Mouse (Mus musculus) heart, adult 9 months (tissue): ENCODE results near the gene Eipr1.

Experiments
- DNase-seq, 2 experiments: peaks; one replicate each; pipeline ENCODE4 v3.0.0; 2022; ENCODE audit warnings: low spot score in 2 of 2

Eipr1 gene

DNA sequence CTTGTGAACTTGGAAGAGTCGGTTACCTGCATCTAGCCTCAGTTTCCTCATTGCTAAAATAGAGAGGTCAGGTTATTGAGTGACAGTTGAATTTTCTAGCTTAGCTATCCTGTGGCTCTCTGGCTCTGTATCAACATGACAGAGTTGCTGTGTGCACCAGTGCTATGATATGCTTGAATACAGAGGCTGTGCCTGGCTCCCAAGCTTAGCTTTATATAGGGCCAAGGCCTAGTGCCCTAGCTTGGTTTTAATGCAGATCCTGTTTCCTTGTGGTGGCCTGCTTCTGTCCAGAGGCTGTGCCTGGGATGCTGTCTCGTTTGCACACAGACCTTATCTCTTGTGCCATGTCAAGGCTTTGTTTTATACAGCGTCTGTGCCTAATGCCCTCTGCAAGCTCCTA is 66.3 kb downstream of the Eipr1 start:
- no peak for DNase-seq

DNA sequence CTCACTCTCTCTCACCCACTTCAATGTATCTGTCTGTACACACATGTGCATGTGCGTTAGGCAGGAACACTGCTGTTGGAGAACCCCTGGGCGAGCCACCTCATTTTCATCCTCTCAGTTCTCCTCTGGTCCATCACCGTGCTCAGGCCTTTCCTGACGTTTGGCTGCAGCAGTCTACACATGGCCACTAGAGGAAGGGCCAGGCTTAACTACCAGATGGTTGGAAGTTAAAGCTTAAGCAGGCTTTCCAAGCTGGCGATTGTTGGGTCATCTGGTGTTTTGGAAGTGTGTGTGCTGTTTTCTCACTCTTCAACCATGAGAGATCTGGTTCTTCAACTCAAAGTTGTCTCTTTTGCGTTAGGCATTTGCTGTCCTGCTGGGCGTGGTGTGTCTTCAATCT is 71.9 kb downstream of the Eipr1 start:
- no peak for DNase-seq

GRCm38 (mm10) chr12:28829502-28829901 is 77.9 kb downstream of the Eipr1 start:
- no peak for DNase-seq

GRCm38 (mm10) chr12:28830471-28830870 is 78.9 kb downstream of the Eipr1 start:
- no peak for DNase-seq

DNA sequence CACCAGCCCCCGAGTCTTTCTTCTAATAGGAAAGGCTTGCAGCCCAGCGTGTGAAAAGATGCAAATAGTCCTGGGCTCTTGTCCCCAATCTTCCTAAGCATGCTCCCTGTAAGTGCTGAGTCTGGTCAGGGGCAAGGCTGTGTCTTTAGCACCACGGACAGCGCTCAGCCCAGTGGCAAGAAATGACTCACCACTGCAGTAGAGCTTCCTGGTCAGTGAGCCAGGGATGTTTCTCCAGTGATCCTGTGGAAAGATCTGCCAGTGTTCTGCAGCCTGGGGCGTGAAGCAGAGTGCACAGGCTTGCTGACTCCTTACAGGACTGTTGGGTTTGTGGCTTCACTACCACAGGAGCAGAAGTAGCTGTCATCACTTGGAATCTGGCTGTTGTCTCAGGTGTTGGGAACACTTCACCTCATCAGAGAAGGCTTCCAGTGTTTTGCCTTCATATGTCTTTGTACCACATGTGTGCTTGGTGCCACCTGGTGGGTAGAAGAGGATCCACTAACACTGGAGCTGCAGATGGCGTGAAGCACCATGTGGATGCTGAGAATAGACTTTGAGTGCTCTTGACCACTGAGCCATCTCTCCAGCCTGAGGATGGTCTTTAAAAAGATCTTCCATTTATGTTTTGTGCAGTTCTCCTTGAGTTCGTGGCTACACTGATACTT is 79.6 kb downstream of the Eipr1 start:
- peak; percentile 7 to 21 for DNase-seq

DNA sequence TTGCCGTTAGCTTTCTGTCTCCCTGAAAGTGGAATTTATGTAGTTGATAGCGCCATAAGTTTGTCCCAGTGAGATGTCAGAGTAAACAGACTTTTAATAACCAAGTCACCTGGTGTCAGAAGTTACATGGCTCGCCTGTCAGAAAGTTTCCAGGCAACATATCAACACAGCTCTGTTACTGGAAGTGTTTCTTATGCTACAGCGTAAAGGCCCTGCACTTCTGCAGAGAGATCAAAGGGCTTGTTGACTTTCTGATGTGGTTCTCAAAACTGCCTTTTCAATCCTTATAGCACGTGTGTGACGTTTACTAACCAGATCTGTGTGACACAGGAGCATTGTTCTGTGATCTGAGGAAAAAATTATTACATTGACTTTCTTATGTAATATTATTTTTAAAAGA is 82.7 kb downstream of the Eipr1 start:
- DNase-seq, result no peak

DNA sequence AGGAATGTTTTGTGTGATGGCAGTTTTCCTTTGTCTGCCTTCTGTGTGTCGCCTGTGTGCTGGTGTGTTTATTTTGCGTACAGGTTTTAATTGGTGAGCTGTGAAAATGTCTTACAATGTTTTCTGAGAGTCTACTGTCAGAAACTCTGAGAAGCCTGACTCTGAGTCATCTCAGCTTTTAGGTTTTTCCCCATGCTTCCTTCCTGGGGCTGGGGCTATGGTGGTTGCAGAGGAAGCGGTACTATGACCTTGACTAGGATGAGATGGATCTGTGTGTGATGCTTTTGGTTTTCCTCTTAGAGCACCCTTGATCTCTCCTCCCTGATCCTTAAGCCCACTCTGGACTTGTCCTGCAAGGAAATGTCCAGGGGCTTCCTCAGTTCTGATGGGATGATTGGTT is 84.1 kb downstream of the Eipr1 start:
- no peak for DNase-seq

DNA sequence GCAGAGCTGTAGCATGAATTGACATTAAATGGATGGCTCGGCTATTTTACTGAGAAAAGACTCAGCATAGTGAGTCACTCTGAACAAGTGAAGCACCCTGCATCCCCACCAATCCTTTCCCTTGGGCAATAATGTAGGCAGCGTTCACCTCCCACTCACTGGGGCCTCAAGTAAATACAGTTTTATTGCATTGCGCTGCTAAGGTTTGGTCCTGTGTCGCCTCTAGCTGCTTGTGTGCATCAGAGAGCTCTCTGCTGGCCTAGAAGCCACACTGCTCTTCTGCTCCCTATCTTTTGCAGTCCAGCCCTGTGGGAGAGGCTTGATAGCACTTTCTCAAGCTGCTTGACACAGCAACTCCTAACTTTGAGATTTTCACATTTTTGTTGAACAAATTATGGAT is 86.7 kb downstream of the Eipr1 start:
- DNase-seq, result no peak

GRCm38 (mm10) chr12:28838971-28839370 is 87.4 kb downstream of the Eipr1 start:
- no peak for DNase-seq

GRCm38 (mm10) chr12:28841179-28841698 is 89.6 kb downstream of the Eipr1 start:
- no peak for DNase-seq

DNA sequence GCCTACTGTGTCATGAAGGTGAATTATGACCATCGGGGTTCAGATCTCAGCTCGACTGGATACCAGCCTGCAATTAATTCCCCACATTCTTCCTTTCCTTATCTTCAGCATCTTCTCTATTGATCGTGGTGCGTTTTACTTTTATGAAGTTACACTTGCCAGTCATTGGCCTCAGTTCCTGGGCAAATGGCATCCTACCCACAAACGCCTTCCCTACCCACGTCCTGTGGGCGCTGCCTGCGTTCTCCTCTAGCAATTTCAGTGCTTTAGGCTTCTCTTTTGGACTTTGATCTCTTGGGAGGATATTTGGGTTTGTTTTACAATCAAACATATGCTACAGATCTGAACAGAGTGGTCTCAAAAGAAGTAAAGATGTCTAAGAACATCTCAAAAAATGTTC is 94.2 kb downstream of the Eipr1 start:
- DNase-seq, result no peak

DNA sequence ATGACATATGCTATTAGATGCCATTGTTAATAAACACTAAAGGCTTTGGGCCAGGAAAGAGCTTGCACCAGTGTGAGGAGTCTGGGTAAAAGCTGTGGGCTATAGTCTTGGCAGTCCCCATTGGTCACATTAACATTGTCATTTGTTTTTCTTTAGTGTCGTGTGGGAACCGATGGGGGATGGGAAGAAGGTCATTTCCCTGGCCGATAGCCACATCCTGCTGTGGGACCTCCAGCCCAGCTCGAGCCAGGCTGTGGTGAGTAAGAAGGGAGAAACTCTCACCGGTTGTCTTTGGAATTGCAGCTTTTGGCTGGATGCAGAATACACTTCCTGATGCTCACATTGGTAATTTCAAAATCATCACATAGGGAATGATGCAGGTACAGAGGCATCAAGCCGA is 95.8 kb downstream of the Eipr1 start:
- DNase-seq, result no peak

- no peak for DNase-seq
Measured at GRCm38 (mm10) chr12:28848726-28849612, 97.4 kb downstream of the Eipr1 start.

- no peak for DNase-seq
Measured at GRCm38 (mm10) chr12:28859495-28860263, 108.1 kb downstream of the Eipr1 start.

DNA sequence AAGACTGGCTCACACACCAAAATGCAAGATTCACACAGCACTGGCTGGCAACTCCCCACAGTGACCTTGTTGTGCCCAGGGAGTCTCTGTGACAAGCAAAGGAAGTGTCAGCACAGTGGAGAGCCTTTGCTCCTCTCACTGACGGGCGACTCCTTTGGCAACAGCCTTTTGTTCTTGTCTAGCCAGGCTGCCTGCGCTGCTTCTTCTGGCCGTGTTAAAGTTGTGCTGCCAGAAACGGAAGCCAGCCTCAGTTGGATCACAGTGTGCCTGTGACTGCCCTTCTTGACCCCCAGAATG is 108.6 kb downstream of the Eipr1 start:
- DNase-seq, result no peak

DNA sequence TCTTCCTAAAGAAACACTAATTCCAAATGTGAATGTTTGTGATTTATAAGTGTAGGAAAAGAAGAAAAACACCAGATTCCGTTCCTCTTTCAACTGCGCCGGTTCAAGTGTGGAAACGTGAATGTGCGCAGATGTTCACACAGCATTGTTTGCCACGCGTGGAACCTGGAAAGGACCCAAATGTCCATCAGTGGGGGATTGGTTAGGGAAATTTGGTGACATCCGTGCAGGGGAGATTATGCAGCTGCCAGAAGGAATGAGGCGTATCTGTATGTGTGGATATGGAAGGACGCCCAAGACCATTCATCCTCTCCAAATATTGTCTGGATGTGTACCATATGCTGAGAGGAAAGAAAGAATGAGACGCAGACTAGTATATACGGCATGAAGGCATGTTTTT is 111.7 kb downstream of the Eipr1 start:
- no peak for DNase-seq

GRCm38 (mm10) chr12:28866121-28866520 is 114.5 kb downstream of the Eipr1 start:
- DNase-seq, result no peak

DNA sequence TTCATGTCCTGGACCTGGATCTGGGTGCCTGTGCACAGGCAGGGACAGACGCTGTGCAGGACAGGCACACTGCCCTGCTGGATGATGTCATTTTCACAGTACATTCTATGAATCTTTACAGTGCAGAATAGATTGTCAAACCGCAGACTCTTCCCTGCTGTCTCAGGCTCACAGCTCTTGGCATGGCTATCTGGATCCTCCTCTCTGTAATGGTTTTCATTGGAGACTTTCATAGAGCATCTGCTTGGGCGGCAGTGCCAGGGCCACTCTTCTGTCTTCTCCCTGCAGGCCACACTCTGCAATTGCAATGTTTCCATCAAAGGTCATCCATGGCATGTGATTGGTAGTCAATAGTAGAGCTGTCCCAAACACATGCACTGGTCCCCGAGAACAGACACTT is 117.2 kb downstream of the Eipr1 start:
- DNase-seq, result no peak

DNA sequence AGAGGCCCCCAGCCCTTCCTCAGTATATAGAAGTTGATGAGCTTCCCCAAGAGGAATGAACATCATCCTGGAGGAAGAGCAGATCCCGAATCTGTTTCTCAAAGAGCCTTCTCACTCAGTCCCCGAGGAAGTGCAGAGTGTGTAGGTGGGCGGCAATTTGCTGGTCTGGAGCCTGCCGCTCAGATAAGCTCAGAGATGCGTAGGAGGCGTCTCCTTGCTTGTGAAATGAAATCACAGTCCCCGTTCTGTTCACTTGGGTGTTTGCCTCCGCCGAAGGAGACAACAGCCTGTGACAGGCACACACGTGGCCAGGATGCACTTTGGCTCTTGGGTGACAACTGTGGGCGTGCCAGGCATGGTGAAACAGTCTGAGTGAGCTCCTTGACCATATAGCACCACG is 120.7 kb downstream of the Eipr1 start:
- DNase-seq, result no peak

GRCm38 (mm10) chr12:28874781-28875251 is 123.2 kb downstream of the Eipr1 start:
- no peak for DNase-seq

GRCm38 (mm10) chr12:28875471-28875870 is 123.9 kb downstream of the Eipr1 start:
- DNase-seq, result no peak

GRCm38 (mm10) chr12:28880471-28880870 is 128.9 kb downstream of the Eipr1 start:
- no peak for DNase-seq
